Mouse (Mus musculus): ENCODE data around the gene Spns2. TPM values are rescaled to one million over a fixed set of nuclear protein-coding genes. Genes with fewer than 3 reads are reported as not detected.
A peak's percentile ranks its signal among the peaks of the same experiment; 100 is the strongest.

The Spns2 gene
- total RNA-seq, 2 experiments from 2014 or later = 58.0 to 58.3 TPM

DNA sequence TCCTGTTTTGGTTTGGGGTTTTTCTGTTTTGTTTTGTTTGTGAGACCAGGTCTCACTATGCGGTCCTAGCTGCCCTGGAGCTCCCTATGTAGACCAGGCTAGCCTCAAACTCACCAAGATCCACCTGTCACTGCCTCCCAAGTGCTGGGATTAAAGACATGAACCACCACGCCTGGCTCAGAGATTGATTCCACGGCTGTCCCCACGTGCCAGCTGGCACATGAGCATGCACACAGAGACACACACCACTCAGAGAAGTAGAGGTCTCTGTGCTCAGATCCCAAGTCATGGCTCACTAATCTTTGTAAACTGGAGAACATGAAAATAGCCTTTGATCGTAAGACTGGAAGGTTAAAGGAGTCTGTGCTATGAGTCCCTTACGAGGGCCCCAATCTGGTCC lies 70.7 kb downstream of the Spns2 start:
- DNase-seq (ENCODE audit: low spot score in 2 of 2) = no peak
- intact Hi-C loops (cut with DNase I) = no loop called here

DNA sequence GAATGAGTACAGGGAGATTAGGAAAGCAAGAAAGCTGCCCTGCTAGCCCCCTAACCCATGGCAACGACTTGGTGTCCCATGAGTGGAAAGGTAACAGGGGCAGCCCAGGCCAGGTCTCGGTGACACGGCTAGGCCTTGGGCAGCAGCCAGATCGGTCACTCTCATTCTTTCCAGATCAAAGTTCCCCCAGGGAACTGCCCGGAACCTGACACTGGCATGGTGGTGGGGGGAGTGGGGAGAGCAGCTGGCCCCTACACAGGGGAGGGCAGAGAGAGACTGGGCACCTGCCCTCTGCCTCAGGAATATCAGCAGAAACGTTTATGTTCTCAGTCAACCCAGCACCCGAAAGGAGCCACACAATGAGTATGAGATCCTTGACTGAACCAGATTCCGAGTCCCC lies 71.5 kb downstream of the Spns2 start:
- intact Hi-C loops (cut with DNase I) = no loop called here
- no peak for DNase-seq (ENCODE audit: low spot score in 2 of 2)

DNA sequence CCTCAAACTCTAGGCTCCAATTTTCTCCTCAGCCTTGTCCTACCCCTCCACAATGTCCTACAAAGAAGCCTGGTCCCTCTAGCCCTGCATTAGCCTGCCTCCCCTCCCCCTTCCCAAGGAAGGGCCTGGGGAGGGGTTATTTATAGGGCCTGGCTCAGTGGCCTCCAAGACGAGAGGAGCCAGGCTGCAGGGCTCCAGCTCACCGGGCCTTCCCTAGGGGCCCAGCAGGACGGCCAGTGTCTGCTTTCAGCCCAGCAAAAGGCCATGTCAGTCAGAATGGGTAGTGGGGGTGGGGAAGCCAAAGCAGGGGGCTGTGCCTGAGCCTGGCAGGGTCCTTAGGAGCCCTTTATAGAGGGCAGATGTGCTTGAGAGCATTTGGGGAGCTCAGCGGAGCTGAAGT lies 72.3 kb downstream of the Spns2 start:
- no peak for DNase-seq (ENCODE audit: low spot score in 2 of 2)
- intact Hi-C loops (cut with DNase I) = no loop called here

DNA sequence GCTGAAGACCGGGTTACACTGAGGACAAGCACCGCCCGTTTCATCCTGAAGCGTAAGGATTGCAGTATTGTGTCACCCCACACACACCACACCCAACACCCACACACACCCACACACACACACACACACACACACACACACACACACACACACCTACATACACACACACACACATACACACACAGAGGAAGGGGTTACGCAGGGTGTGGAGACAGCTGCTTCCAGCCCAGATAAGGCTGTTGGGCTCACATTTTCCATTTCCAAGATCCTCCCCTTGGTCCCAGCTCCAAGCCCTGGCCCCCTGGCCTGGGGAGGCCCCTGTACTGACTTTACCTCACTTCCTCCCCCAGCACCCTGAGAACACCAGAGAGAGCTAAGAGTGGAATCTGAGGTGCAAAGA lies 73.0 kb downstream of the Spns2 start:
- DNase-seq (ENCODE audit: low spot score in 2 of 2) = no peak
- intact Hi-C loops (cut with DNase I) = no loop called here

DNA sequence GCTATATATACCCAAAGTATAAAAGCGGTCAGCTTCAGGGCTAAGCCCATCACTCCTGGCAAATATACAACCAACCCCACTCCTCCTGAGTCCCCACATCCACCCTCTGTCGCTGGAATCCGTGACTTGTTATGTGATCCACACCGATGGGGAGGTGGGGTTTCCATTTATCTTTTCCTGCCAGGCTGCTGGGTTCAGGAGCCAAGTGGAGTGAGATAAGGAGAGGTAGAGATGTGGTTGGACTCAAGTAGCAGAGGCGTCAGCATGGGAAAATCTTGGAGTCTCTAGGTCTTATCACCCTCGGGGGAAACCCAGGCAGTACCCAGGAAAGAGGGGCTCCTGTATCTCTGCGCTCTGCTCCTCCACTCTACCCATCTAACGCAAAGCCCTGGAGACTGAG lies 74.5 kb downstream of the Spns2 start:
- no peak for DNase-seq (ENCODE audit: low spot score in 2 of 2)
- intact Hi-C loops (cut with DNase I) = no loop called here

DNA sequence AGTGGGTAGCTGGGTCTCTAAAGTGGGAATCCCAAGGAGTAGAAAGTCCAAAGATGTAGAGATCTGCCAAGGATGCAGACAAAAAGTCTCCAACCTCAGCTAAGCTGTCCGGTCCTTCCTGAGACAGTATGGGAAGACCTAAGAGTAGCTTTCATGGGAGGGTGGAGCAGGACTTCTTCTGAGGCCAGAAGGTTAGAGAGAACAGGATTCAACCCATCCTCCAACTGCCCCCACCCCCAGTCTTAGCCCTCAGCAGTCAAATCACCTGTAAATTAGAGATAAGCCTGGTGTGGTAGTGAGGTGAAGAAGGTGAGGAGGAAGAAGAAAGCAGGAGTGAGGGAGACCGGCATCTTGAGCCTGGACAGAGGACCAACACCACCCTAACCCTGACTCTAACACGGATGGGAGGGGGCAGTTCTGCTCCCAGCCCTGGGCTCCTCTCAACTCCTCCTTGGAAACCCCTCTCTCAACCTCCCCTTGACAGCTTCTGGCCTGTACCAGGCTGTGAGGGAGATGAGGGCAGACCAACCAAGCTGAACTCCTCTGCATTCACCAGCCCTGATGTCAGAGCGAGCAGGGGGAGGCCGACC lies 76.0 kb downstream of the Spns2 start:
- no peak for DNase-seq (ENCODE audit: low spot score in 2 of 2)
- intact Hi-C loops (cut with DNase I) = no loop called here

DNA sequence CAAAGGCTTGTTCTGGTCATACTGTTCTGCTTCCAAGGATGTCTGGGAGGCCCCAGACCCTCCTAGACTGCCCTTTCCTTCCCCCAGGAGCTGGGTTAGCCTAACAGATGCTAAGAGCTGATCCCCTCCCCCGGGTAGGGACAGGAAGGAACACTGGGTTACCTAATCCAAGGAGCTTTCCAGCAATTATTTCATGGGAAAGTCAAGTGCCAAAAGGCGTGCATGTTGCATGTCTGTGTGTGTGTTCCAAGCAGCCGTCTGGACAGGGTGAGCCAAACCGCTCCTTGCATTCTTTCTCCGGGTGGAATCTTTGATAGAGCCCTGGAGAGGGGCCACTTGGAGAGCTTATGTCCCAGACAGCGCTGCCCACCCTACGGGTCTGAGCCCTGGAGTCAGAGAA lies 76.7 kb downstream of the Spns2 start:
- intact Hi-C loops (cut with DNase I) = no loop called here

DNA sequence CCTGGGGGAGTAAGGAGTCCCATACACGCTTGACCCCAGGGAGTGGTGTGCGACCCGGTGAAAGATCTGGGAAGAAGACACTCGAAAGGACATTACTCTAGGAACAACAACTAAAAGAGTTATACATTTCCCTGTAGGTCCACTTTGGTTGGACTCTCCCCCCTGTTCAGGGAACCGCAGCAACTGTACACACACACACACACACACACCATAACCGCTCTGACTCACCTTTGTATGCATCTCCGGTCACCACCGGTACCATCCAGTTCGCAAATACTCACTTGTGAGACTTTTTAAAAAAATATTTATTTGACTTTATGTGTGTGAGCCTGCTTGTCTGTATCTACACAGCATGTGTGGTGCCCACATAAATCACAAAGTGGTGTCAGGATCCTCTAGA lies 77.8 kb downstream of the Spns2 start:
- DNase-seq (ENCODE audit: low spot score in 2 of 2) = no peak
- intact Hi-C loops (cut with DNase I) = no loop called here

More for the DNA sequence above, 76.7 kb downstream of the Spns2 start:
- DNase-seq (ENCODE audit: low spot score in 2 of 2) = no peak

DNA sequence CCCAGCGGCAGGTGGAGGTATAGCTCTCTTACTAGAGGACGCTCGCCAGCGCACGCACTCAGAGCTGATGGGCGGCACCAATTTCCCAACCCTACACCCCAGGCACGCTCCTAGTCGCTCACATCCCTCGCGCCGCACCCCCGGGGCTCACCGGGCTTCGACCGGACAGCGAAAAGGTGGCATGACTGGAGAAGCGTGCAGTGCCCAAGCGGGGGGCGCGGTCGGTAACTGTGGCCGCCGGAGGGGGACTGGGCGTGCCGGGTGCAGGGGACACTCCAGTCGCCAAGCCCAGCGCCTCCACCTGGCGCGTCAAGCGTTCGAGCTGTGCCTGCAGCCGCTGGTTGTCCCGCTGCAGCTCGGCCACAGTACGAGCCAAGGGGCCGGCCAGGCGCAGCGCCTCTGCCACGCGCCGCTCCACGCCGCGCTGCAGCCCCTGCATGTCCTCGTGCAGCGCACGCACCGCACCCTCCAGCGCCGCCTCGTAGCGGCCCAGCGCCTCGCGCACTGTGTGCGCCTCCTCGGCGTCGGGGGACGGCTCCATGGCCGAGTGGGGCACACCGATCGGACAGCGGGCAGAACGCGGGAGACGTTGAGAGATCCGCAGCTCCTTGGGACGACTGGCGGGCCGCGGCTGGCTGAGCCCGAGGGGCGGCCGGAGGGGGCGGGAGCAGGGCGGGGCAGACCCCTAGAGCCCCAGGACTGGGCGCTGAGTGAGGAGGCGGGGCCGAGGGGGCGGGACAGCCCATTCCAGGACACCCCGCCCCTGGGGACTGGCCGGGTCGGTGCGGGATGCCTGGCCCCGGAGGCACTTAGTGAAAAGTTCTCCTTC lies 78.4 kb downstream of the Spns2 start, which contains the start of gene Smtnl2:
TSS of gene Smtnl2 (minus strand) at position 621 of the 829 bp plus-strand sequence.
- intact Hi-C loops (cut with DNase I) = no loop called here
- DNase-seq (ENCODE audit: low spot score in 2 of 2) = peak; percentile 42 to 44

DNA sequence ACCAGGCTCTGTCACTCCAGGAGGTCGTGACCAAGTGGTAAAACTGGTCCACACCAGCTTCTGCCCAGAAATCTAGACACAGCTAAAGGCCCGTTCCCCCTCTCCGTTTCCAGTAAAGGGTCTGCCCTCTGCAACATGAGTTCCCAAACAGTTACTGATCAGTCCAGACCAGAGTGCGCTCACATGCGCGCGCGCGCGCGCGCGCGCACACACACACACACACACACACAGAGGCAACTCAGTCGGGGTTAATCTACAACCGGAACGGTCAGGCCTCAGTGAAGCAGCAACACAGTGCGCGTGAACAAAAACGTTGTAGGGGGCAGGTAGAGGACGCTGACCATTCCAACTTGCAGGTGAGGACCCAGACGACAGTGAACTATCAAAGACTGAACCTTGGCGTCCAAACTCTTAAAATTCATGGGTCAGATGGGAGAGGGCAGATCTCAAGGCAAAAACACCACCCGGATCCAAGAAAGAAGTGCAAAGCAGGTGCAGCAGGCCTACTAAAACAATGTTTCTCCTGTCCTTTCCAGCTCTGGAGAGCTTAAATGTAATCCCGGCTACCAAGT lies 79.1 kb downstream of the Spns2 start:
- no peak for DNase-seq (ENCODE audit: low spot score in 2 of 2)
- intact Hi-C loops (cut with DNase I) = no loop called here

DNA sequence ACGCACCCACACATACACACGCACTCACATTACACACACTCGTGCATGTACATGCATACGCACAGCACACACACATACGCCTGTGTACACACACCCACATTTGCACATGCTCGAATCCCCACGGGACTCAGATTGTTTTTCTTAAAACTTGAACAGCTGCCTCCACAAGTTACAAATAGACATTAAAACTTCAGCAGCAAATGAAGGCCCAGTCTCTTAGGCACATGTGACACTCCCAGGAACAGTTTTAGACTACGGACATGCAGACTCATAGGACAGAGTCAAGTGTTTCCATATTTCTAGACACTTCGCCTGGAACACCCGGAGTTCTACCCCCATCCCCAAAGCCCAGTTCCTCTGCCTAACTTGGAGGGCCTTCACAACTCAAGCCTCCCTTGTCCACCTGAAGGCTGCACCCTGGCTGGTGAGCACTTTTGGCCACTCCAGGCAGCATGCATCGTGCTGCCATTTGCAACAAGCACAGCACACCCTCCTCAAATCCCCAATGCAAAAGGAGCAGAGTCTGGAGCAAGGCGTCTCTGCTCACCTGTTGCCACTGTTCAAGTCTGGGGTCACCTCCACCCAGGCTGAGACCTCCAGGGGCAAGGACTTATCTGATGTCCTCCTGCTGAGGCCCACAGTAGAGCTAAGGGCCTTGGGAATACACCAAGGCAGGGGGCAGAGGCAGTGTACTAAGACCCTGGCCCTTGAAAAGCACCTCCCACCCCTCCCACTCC lies 79.9 kb downstream of the Spns2 start:
- no peak for DNase-seq (ENCODE audit: low spot score in 2 of 2)
- intact Hi-C loops (cut with DNase I) = no loop called here

DNA sequence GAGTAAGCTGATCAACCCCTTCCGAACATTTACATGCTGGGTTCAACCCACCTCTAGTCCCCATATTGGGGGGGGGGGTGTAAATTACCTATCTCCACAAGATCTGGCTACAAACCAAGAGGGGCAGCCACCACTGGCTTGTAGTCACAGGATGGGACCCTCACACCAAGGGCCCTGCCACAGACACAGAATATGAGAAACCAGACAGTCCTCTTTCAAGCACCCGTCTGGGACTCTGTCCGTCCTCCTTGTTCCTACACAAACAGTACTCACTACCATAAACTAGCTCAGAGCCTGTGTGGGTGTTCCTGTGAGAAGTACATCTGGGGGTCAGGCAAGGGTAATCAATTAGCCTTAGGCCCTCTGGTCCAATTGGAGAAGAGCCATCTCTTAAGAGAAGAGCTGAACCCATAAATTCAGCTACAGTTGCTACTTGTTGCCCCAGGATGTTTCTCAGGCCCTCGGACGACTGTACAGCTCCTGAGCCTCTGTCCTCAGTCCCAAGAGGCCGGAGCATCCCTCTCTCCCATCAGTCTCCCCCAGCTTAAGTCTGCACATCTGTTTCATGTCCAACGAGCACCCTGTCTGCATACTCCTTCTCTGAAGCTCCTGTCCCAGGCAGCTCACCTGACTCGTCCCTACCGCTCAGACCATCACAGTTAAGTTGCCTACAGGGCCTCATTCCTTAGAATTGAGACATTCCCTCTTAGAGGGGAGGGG lies 81.1 kb downstream of the Spns2 start:
- intact Hi-C loops (cut with DNase I) = no loop called here
- DNase-seq (ENCODE audit: low spot score in 2 of 2) = no peak

DNA sequence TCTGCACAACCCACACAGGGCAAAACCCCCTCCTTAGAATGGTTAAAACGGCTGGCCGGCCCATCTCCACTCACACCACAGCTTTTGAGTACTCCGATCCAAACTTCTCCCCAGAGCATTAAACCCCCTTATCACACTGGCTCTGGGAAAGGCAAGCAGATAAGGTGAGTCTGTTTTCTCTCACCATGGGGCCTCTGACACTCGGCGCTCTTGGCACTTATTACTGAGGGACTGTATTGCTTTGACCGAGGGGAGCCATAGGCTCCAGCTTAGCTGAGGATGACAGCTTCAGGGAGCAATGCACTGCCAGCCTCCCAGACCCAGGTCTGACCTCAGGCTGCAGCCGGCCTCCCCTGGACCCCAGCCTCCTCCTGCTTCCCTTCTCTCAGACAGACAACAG lies 82.1 kb downstream of the Spns2 start:
- intact Hi-C loops (cut with DNase I) = no loop called here
- no peak for DNase-seq (ENCODE audit: low spot score in 2 of 2)

DNA sequence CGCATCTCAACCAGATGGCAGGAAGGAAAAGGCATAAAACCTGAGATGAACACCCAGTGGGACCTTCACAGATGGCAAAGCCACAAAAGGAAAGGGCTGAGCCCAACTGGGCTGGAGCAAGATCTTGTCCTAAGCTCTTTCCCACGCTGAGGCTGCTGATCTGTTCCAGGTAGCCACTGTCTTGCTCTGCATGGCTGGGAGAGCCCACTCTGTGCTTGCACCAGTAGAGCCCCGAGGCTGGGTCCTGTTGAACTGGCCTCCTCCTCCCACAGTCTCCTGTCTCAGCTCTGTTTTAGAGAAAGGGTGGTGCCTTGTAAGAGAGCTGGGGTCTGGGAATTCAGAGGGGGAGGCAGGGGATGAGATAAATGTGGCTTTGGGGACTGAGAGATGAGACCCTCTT lies 82.6 kb downstream of the Spns2 start:
- DNase-seq (ENCODE audit: low spot score in 2 of 2) = no peak
- intact Hi-C loops (cut with DNase I) = no loop called here

DNA sequence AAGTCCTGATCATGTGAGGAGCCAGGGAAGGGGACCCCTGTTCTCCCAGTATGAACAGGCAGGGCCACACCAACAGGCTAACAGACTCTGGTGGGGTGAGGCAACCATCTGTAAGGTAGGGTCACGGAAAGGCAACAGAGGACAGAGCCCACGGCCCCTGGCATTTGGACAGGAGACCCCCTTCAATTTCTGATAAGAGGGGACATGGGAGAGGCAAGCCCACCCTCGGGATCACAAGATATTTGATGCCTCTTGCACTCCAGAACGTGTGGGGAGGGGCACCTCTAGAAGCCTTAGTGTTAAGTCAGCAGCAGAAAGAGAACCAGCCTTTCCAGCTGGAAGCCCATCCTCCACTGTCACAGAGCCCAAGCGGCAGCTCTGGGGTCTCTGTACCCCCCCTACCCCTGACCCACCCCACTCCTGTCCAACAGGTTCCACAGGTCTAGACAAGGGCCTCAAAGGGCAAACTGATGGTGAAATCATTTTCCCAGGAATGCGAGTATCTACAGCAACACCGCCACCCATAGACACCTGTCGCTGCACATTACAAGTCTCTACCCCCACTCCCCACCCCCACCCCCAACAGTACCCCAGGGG lies 83.5 kb downstream of the Spns2 start:
- intact Hi-C loops (cut with DNase I) = no loop called here
- DNase-seq (ENCODE audit: low spot score in 2 of 2) = no peak

DNA sequence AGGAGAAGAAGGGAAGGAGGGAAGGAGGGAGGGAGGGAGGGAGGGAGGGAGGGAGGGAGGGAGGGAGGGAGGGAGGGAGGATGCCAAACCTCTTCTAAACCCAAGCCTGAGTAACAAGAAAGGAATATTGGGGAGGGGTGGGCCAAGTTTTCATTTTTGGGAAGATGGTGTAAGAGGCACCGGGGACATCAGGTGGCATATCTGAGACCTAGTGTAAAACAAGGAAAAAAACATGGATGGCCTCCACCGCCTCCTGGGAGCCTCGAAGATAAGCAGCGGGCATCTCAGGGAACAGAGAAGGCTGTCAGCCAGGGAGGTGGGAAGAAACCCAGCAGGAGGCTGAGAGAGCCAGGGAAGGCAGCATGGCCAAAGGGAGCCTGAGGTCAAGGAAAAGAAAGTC lies 84.2 kb downstream of the Spns2 start:
- intact Hi-C loops (cut with DNase I) = no loop called here
- DNase-seq (ENCODE audit: low spot score in 2 of 2) = no peak

DNA sequence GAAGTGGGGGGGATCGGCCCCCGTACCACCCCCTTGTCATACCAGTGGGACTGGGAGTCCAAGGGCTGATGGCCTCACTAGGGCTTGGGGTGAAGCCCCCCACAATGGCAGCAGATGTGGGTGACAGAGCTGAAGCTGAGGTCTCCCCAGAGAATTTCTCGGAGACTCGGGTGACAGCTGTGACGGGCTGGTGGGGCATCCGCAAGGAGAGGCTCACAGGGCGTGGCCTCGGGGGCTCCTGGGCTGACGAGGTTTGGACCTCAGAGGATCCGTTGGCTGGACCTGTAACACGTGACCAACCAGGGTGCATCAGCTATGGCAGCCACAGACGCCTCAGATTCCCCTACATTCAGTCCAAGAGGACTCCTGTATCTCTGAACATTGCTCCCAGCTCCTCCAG lies 86.7 kb downstream of the Spns2 start:
- DNase-seq (ENCODE audit: low spot score in 2 of 2) = no peak
- intact Hi-C loops (cut with DNase I) = no loop called here

DNA sequence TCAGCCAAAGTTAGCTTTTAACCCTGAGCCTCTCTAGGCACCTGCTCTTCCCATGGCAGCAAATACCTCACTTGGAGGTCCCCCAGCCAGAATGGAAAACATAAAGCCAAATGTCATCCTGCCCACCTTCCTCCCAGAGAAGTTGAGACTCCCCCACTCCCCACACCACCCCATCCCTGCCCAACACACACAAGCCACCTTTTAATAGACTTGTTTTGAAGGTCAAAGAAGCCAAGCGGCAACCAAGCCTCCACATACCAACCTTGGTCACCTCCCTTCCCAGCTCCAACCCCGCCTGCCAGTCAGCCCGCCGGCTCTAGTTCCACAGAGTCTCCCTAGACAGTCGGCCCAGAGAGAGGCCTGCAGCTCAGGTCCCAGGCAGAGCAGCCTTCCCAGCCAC lies 87.7 kb downstream of the Spns2 start:
- DNase-seq (ENCODE audit: low spot score in 2 of 2) = no peak
- intact Hi-C loops (cut with DNase I) = no loop called here
